Mouse (Mus musculus) cortical plate, adult 2 months (tissue): ENCODE data around the gene Ndufb7.

Source experiments
- CTCF ChIP-seq: fragments of 200-500 bp; IDR thresholded peaks from 2 replicates; pipeline ENCODE4 v1.5.1; 2011; ENCODE audit warnings: mild to moderate bottlenecking, control low read depth, low read length; ENCODE audit not compliant: insufficient read depth; ENCODE audit errors: extremely low read depth
- POLR2A ChIP-seq: fragments of 200-500 bp; IDR thresholded peaks from 2 replicates; pipeline ENCODE4 v1.6.1; 2011; ENCODE audit warnings: mild to moderate bottlenecking, low read length, control low read depth; ENCODE audit not compliant: insufficient read depth; ENCODE audit errors: extremely low read depth

GRCm38 (mm10) chr8:83608398-83608829 is 41.9 kb downstream of the Ndufb7 start:
- TF ChIP-seq CTCF (no peak), POLR2A (peak; percentile 55; the same call in 1 of the 2 replicates)
